Mouse (Mus musculus) thymus, adult 2 months (tissue): ENCODE measurements around the gene Auts2. TPM values are rescaled to one million over a fixed set of nuclear protein-coding genes. Genes with fewer than 3 reads are reported as not detected.

Source experiments
- DNase-seq: peaks from one replicate; pipeline ENCODE4 v3.0.0; 2021
- H3K27ac ChIP-seq: fragments of 200-500 bp; 2 replicates; pipeline ENCODE4 v1.5.1; 2012; ENCODE audit warnings: low read length, control low read depth; ENCODE audit not compliant: control insufficient read depth, insufficient read depth
- H3K27me3 ChIP-seq: fragments of 200-500 bp; 2 replicates; pipeline ENCODE4 v1.6.1; 2012; ENCODE audit warnings: mild to moderate bottlenecking, low read length, moderate library complexity, mixed read lengths; ENCODE audit not compliant: control insufficient read depth, insufficient read depth
- H3K36me3 ChIP-seq: fragments of 200-500 bp; 2 replicates; pipeline ENCODE4 v1.6.1; 2012; ENCODE audit warnings: mild to moderate bottlenecking, low read length, moderate library complexity; ENCODE audit not compliant: control insufficient read depth, insufficient read depth
- H3K4me1 ChIP-seq: fragments of 200-500 bp; replicated peaks from 2 replicates; pipeline ENCODE4 v1.6.1; 2012; ENCODE audit warnings: low read length; ENCODE audit not compliant: control insufficient read depth, insufficient read depth
- H3K4me3 ChIP-seq: fragments of 200-500 bp; 2 replicates; pipeline ENCODE4 v1.5.1; 2012; ENCODE audit warnings: mild to moderate bottlenecking, low read length, control low read depth, moderate library complexity; ENCODE audit not compliant: control insufficient read depth, insufficient read depth
- CTCF ChIP-seq: fragments of 200-500 bp; IDR thresholded peaks from 2 replicates; pipeline ENCODE4 v1.5.1; 2012; ENCODE audit warnings: mild to moderate bottlenecking, control low read depth, low read length, moderate library complexity, borderline replicate concordance; ENCODE audit not compliant: control insufficient read depth, poor library complexity, insufficient read depth; ENCODE audit errors: extremely low read depth
- POLR2A ChIP-seq: fragments of 200-500 bp; IDR thresholded peaks from 2 replicates; pipeline ENCODE4 v1.6.1; 2012; ENCODE audit warnings: mild to moderate bottlenecking, low read length, control low read depth, moderate library complexity; ENCODE audit not compliant: control insufficient read depth, poor library complexity, insufficient read depth; ENCODE audit errors: extremely low read depth
- WGBS: fragments of 180-500 bp; shearing (Covaris S2); methylation state at CpG from one replicate; pipeline ENCODE4 v1.1.7; 2018; 5-methylcytosine and 5-hydroxymethylcytosine counted together
- polyA plus RNA-seq: library from polyadenylated mRNA; depleted of rRNA; stranded (reverse); fragments of >200 nt; gene quantifications from 2 replicates; pipeline ENCODE4 v1.2.3, GENCODE M21; 2012

Auts2 gene
- polyA plus RNA-seq, 1 experiment, result 4.9 TPM

DNA sequence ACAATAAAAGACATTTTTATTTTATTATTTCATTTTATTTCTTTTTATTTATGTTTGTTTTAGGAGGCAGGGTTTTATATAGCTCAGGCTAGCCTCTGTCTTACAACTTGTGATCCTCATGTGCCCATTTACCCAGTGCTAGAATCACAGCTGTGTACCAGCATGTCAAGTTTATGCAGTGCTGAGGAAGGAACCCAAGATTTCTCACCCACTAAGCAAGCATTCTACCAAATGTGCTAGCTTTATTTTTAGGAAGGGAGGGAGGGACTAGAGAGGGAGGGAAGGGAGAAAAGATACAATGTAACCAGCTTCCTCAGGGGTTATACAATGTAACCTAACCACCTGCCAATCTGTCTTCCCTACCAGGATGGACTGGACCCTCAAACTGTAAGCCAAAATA lies 1067.9 kb downstream of the Auts2 start:
- Histone ChIP-seq H3K27me3 (no peaks in the 10 kb centered on the region), H3K27ac (no peak overlapping the region), H3K4me3 (no peak overlapping the region), H3K36me3 (no peaks in the 10 kb centered on the region), H3K4me1 (no peaks in the 10 kb centered on the region)
- TF ChIP-seq CTCF, result no peak
- TF ChIP-seq POLR2A, result no peak
- DNase-seq, result no peak

DNA sequence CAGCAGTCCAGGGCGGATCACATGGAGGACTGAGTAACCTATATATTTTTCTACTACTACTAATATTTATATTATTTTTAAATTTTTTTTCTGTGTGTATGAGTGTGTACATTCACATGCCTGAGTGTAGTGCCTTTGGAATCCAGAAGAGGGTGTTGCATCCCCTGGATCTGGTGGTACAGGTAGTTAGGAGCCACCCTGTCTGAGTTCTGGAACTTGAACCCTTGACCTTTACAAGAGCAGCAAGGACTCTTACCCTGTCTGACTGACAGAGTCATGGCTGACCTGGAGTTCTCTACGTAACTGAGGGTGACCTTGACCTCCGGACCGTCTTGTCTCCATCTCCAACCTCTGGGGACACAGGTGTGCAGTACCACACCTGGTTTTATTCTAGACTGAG lies 1074.5 kb downstream of the Auts2 start:
- WGBS, result 94% methylated on average over 4 of the region's 4 CpGs
- no peak for TF ChIP-seq POLR2A
- TF ChIP-seq CTCF, result no peak
- H3K36me3 ChIP-seq, result no peaks in the 10 kb centered on the region
- H3K27me3 ChIP-seq, result no peaks in the 10 kb centered on the region
- H3K27ac ChIP-seq, result no peak overlapping the region
- no peak overlapping the region for H3K4me3 ChIP-seq
- no peaks in the 10 kb centered on the region for H3K4me1 ChIP-seq
- no peak for DNase-seq

GRCm38 (mm10) chr5:131466131-131466530 lies 1077.0 kb downstream of the Auts2 start:
- H3K27ac ChIP-seq, result no peak overlapping the region
- TF ChIP-seq CTCF (no peak), POLR2A (no peak)
- no peaks in the 10 kb centered on the region for H3K36me3 ChIP-seq
- H3K4me3 ChIP-seq, result no peak overlapping the region
- no peak for DNase-seq
- H3K4me1 ChIP-seq, result no peaks in the 10 kb centered on the region
- no peaks in the 10 kb centered on the region for H3K27me3 ChIP-seq
- WGBS, result 97% methylated on average over 9 of the region's 9 CpGs

DNA sequence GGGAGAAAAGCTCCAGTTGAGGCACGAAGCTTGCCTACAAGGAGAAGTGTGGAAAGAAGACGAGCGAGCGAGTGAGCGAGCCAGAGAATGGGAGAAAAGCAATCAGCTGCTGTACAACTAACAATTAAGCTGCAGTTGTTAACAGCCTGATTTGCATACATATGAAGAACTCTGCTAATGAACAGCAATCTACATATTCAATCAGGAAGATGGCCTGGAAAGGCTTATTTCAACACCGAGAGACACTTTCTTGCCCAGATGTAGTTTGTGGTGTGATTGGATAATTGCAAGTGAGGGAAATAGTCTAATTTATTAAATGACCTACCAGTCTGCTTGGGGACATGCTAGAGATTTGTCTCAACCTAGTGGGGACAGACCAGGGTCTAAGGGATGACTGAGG lies 1079.7 kb downstream of the Auts2 start:
- no peak for TF ChIP-seq POLR2A
- TF ChIP-seq CTCF, result no peak

GRCm38 (mm10) chr5:131459951-131460350 lies 1083.2 kb downstream of the Auts2 start:
- Histone ChIP-seq H3K27me3 (no peaks in the 10 kb centered on the region), H3K4me3 (no peak overlapping the region), H3K27ac (no peak overlapping the region), H3K36me3 (no peaks in the 10 kb centered on the region), H3K4me1 (no peaks in the 10 kb centered on the region)
- WGBS, result 91% methylated on average over 6 of the region's 6 CpGs
- no peak for TF ChIP-seq POLR2A
- TF ChIP-seq CTCF, result no peak
- no peak for DNase-seq

More for the DNA sequence above, 1079.7 kb downstream of the Auts2 start:
- 92% methylated on average over 6 of the region's 6 CpGs for WGBS
- no peaks in the 10 kb centered on the region for H3K36me3 ChIP-seq
- no peak overlapping the region for H3K27ac ChIP-seq
- no peaks in the 10 kb centered on the region for H3K4me1 ChIP-seq
- H3K4me3 ChIP-seq, result no peak overlapping the region
- no peaks in the 10 kb centered on the region for H3K27me3 ChIP-seq
- no peak for DNase-seq

DNA sequence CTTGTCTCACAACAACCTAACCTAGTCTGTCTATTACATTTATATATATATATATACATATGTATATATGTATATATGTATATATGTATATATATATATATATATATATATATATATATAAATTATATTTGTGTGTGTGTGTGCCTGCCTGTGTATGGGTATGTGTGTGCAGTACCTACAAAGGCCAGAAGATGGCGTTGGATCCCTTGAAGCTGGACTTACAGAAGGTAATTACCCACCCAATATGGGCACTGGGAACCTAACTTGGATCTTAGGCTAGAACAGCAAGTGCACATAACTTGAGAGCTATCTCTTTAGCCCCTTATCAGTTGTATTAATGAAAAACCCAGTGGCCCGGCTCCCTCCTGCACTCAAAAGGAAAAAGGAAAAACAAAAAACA lies 1083.6 kb downstream of the Auts2 start:
- 64% methylated on average over 2 of the region's 2 CpGs for WGBS
- TF ChIP-seq CTCF, result no peak
- TF ChIP-seq POLR2A, result no peak
- Histone ChIP-seq H3K27ac (no peak overlapping the region), H3K36me3 (no peaks in the 10 kb centered on the region), H3K4me3 (no peak overlapping the region), H3K4me1 (no peaks in the 10 kb centered on the region), H3K27me3 (no peaks in the 10 kb centered on the region)
- DNase-seq, result no peak

DNA sequence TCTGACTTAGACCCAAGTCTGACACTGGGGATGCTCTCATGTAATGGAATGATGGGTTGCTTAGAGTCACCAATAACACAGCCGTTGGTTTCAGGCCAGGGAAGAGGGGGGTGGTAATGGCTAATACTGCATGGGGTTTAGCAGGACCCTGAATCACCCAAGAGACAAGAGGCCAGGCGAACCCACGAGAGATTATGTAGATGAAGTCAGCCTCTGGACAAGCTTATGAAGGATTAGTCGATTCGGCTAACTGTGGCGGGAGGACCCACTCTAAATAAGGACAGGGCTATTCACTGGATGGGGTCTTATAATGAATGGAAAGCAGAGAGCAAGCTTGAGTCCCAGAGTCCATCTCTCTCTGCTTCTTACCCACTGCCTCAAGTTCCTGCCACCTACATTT lies 1084.4 kb downstream of the Auts2 start:
- DNase-seq, result no peak
- Histone ChIP-seq H3K36me3 (no peaks in the 10 kb centered on the region), H3K27ac (no peak overlapping the region), H3K27me3 (no peaks in the 10 kb centered on the region), H3K4me3 (no peak overlapping the region), H3K4me1 (no peaks in the 10 kb centered on the region)
- 94% methylated on average over 6 of the region's 6 CpGs for WGBS
- TF ChIP-seq CTCF (no peak), POLR2A (no peak)
